Mouse (Mus musculus): ENCODE data around the gene Scnn1g. TPM values are rescaled to one million over a fixed set of nuclear protein-coding genes. Genes with fewer than 3 reads are reported as not detected.

Gene Scnn1g
- total and polyA plus RNA-seq, 3 experiments: 0.11 TPM; not detected in 2

DNA sequence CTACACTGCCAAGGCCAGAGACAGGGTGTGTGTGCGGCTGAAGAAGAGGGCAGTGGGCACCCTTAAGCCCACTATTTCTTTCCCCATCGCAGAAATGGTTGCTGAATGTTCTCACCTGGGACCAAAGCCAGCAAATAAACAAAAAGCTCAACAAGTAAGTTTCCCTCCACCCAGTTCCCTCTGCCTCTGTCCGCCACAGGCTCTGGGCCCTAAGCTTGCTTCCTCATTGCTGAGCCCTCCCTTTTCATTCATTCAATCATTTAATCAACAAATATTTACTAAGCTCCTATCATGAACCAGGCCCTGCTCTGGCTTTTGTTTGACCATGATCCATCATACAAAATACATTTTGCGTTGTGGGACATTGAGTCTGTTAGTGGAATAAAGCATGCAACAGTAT is 29.0 kb downstream of the Scnn1g start:
- TF ChIP-seq GATA1 (IDR thresholded peaks at IDR 0.05; ENCODE audit: borderline replicate concordance, low read length) (no peak), POLR2AphosphoS5 (IDR thresholded peaks at IDR 0.05; ENCODE audit: insufficient replicate concordance, low read depth, low read length) (no peak), CTCF (IDR thresholded peaks at IDR 0.05; ENCODE audit: low read depth, low read length) (no peak), GATA2 (IDR thresholded peaks at IDR 0.05; ENCODE audit: borderline replicate concordance, low read depth, low read length) (no peak), TAL1 (conservative IDR thresholded peaks at IDR 0.05; ENCODE audit: low read depth, low read length) (no peak)
- no peaks in the 10 kb centered on the region for H3K27me3 ChIP-seq (ENCODE audit: insufficient read depth, low read length)
- no peak for ATAC-seq (ENCODE audit: extremely low read depth, insufficient number of reproducible peaks, low FRiP score, poor library complexity, severe bottlenecking)
- no peak overlapping the region for H3K4me3 ChIP-seq (ENCODE audit: low read depth, low read length)
- no peak for DNase-seq (ENCODE audit: low spot score)
- no peaks in the 10 kb centered on the region for H3K36me3 ChIP-seq (replicated peaks)
- H3K4me1 ChIP-seq (ENCODE audit: insufficient read depth, low read depth, low read length): no peaks in the 10 kb centered on the region
- no peaks in the 10 kb centered on the region for H3K9me3 ChIP-seq (replicated peaks)

DNA sequence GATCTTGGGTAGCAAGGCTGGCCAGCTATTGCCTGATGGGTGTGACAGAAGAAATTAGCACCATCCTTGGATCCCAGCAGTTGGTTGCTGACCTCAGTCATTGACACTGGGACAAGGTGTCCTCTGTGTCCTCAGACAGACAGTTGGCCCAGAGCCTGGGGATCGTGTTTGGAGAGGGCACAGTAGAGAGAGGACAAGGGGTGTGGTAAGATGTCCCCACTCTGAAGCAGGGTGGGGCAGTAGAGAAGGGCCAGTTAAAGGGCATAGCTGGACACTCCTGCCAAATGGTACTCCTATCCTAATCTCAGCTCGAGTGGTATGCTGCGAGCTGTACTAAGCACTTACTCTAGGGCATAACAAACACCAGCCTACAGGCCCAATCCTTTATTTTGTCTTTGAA is 33.6 kb downstream of the Scnn1g start:
- H3K4me1 ChIP-seq (ENCODE audit: insufficient read depth, low read depth, low read length): no peaks in the 10 kb centered on the region
- H3K9me3 ChIP-seq (replicated peaks): no peaks in the 10 kb centered on the region
- ATAC-seq (ENCODE audit: extremely low read depth, insufficient number of reproducible peaks, low FRiP score, poor library complexity, severe bottlenecking): no peak
- no peak overlapping the region for H3K4me3 ChIP-seq (ENCODE audit: low read depth, low read length)
- TF ChIP-seq CTCF (IDR thresholded peaks at IDR 0.05; ENCODE audit: low read depth, low read length): no peak
- TF ChIP-seq POLR2AphosphoS5 (IDR thresholded peaks at IDR 0.05; ENCODE audit: insufficient replicate concordance, low read depth, low read length): no peak
- TF ChIP-seq GATA1 (IDR thresholded peaks at IDR 0.05; ENCODE audit: borderline replicate concordance, low read length): no peak
- TF ChIP-seq TAL1 (conservative IDR thresholded peaks at IDR 0.05; ENCODE audit: low read depth, low read length): no peak
- no peak for TF ChIP-seq GATA2 (IDR thresholded peaks at IDR 0.05; ENCODE audit: borderline replicate concordance, low read depth, low read length)
- no peak for DNase-seq (ENCODE audit: low spot score)
- no peaks in the 10 kb centered on the region for H3K27me3 ChIP-seq (ENCODE audit: insufficient read depth, low read length)
- no peaks in the 10 kb centered on the region for H3K36me3 ChIP-seq (replicated peaks)

DNA sequence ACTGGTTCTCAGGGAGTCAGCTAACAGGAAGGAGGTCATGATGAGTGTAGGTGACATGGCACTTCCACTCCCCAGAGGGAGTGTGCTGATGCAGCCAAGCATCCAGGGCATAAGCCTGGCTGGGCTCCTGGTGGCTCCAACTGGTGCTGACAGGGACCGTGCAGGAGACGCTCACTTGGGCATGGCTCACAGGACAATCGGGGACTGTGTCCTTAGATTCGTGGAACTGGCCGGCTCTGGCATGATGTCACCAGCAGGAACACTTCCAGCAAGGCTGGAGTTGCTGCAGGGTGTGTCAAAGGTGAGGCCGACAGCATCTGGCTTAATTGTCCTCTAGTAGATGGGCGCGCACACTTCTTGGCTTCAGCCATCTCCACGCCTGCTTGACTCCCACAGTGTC is 34.7 kb downstream of the Scnn1g start:
- DNase-seq (ENCODE audit: low spot score): no peak
- Histone ChIP-seq H3K36me3 (replicated peaks) (no peaks in the 10 kb centered on the region), H3K27me3 (ENCODE audit: insufficient read depth, low read length) (no peaks in the 10 kb centered on the region), H3K9me3 (replicated peaks) (no peaks in the 10 kb centered on the region), H3K4me3 (ENCODE audit: low read depth, low read length) (no peak overlapping the region), H3K4me1 (ENCODE audit: insufficient read depth, low read depth, low read length) (no peaks in the 10 kb centered on the region)
- no peak for ATAC-seq (ENCODE audit: extremely low read depth, insufficient number of reproducible peaks, low FRiP score, poor library complexity, severe bottlenecking)
- TF ChIP-seq TAL1 (conservative IDR thresholded peaks at IDR 0.05; ENCODE audit: low read depth, low read length) (no peak), GATA1 (IDR thresholded peaks at IDR 0.05; ENCODE audit: borderline replicate concordance, low read length) (no peak), GATA2 (IDR thresholded peaks at IDR 0.05; ENCODE audit: borderline replicate concordance, low read depth, low read length) (no peak), CTCF (IDR thresholded peaks at IDR 0.05; ENCODE audit: low read depth, low read length) (no peak), POLR2AphosphoS5 (IDR thresholded peaks at IDR 0.05; ENCODE audit: insufficient replicate concordance, low read depth, low read length) (no peak)

DNA sequence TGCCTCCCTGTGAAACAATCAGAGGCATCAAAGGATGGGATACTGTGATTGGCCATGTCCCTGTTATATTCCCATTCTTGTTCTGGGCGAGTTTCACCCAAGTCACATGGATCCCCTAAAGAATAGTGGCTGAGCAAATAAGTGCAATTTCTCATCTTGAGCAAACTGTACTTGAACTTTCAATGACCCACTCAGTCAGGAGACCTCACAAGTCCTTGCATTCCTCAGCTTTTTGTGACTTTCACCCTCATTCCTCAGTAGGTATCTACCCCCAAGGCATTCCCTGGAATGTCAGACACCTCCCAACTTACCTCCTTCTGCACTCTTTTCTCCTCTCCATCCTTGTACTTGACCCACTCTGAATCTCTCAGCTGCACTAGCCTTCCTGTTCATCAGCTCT is 44.3 kb downstream of the Scnn1g start:
- Histone ChIP-seq H3K9me3 (replicated peaks) (no peaks in the 10 kb centered on the region), H3K36me3 (replicated peaks) (no peaks in the 10 kb centered on the region), H3K4me1 (ENCODE audit: insufficient read depth, low read depth, low read length) (no peaks in the 10 kb centered on the region), H3K4me3 (ENCODE audit: low read depth, low read length) (no peak overlapping the region), H3K27me3 (ENCODE audit: insufficient read depth, low read length) (no peaks in the 10 kb centered on the region)
- no peak for DNase-seq (ENCODE audit: low spot score)
- no peak for ATAC-seq (ENCODE audit: extremely low read depth, insufficient number of reproducible peaks, low FRiP score, poor library complexity, severe bottlenecking)
- TF ChIP-seq GATA1 (IDR thresholded peaks at IDR 0.05; ENCODE audit: borderline replicate concordance, low read length) (no peak), GATA2 (IDR thresholded peaks at IDR 0.05; ENCODE audit: borderline replicate concordance, low read depth, low read length) (no peak), POLR2AphosphoS5 (IDR thresholded peaks at IDR 0.05; ENCODE audit: insufficient replicate concordance, low read depth, low read length) (no peak)

DNA sequence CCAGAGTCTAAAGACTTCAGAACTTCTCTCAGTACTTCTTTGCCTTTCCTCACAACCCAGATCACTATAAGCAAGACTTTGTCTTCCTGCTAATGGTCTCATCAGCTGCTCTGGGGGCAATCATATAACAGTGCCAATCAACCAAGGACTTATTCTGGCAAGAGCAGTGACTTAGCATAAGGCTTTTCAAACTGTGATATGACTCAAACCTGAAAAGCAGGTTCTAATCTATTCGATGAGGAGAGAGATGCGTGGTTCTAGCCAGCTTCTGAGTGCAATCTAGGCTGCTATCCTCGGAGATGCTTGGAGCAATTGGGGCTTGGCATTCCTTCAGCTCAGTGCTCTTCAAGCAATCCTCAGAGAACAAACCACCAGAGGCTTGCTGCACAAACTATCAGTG is 44.7 kb downstream of the Scnn1g start:
- no peaks in the 10 kb centered on the region for H3K9me3 ChIP-seq (replicated peaks)
- DNase-seq (ENCODE audit: low spot score) (no peak), ATAC-seq (ENCODE audit: extremely low read depth, insufficient number of reproducible peaks, low FRiP score, poor library complexity, severe bottlenecking) (no peak)
- H3K27me3 ChIP-seq (ENCODE audit: insufficient read depth, low read length): no peaks in the 10 kb centered on the region
- no peaks in the 10 kb centered on the region for H3K4me1 ChIP-seq (ENCODE audit: insufficient read depth, low read depth, low read length)
- TF ChIP-seq POLR2AphosphoS5 (IDR thresholded peaks at IDR 0.05; ENCODE audit: insufficient replicate concordance, low read depth, low read length) (no peak), TAL1 (conservative IDR thresholded peaks at IDR 0.05; ENCODE audit: low read depth, low read length) (no peak), GATA2 (IDR thresholded peaks at IDR 0.05; ENCODE audit: borderline replicate concordance, low read depth, low read length) (no peak)
- no peak overlapping the region for H3K4me3 ChIP-seq (ENCODE audit: low read depth, low read length)
- H3K36me3 ChIP-seq (replicated peaks): no peaks in the 10 kb centered on the region

DNA sequence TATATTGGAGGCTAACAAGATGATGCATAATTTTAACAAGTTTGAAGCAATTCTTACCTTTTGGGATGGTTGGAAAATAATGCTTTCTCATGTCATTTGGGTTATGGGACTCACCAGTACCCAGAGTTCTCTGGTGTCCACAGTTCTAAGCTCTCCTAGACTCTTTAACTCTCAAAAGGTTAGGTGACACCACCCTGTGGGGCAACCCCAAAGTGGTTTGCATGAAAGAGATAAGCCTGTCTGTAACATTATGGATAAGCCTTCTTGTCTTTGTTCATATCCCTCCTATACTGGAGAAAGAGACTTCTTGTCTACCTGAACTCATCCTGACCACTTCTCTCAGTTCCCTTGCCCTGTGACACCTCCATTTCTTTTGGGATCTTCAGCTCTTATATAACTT is 45.1 kb downstream of the Scnn1g start:
- ATAC-seq (ENCODE audit: extremely low read depth, insufficient number of reproducible peaks, low FRiP score, poor library complexity, severe bottlenecking) (no peak), DNase-seq (ENCODE audit: low spot score) (no peak)
- no peaks in the 10 kb centered on the region for H3K27me3 ChIP-seq (ENCODE audit: insufficient read depth, low read length)
- H3K4me1 ChIP-seq (ENCODE audit: insufficient read depth, low read depth, low read length): no peaks in the 10 kb centered on the region
- no peak for TF ChIP-seq POLR2AphosphoS5 (IDR thresholded peaks at IDR 0.05; ENCODE audit: insufficient replicate concordance, low read depth, low read length)
- no peak for TF ChIP-seq TAL1 (conservative IDR thresholded peaks at IDR 0.05; ENCODE audit: low read depth, low read length)
- no peak for TF ChIP-seq CTCF (IDR thresholded peaks at IDR 0.05; ENCODE audit: low read depth, low read length)
- no peak for TF ChIP-seq GATA2 (IDR thresholded peaks at IDR 0.05; ENCODE audit: borderline replicate concordance, low read depth, low read length)
- TF ChIP-seq GATA1 (IDR thresholded peaks at IDR 0.05; ENCODE audit: borderline replicate concordance, low read length): no peak
- no peaks in the 10 kb centered on the region for H3K9me3 ChIP-seq (replicated peaks)
- no peaks in the 10 kb centered on the region for H3K36me3 ChIP-seq (replicated peaks)
- no peak overlapping the region for H3K4me3 ChIP-seq (ENCODE audit: low read depth, low read length)
